Mouse (Mus musculus) C2C12 (cell line): ENCODE measurements around the gene Sh3gl1.

Source experiments
- CTCF ChIP-seq: IDR thresholded peaks from one replicate; pipeline ENCODE4 v1.5.1; 2011; ENCODE audit not compliant: control insufficient read depth, insufficient read depth, insufficient read length
- FOSL1 ChIP-seq: IDR thresholded peaks from one replicate; pipeline ENCODE4 v1.8.0; 2011; ENCODE audit warnings: mild to moderate bottlenecking, low read length; ENCODE audit not compliant: poor library complexity, insufficient read depth, severe bottlenecking

DNA sequence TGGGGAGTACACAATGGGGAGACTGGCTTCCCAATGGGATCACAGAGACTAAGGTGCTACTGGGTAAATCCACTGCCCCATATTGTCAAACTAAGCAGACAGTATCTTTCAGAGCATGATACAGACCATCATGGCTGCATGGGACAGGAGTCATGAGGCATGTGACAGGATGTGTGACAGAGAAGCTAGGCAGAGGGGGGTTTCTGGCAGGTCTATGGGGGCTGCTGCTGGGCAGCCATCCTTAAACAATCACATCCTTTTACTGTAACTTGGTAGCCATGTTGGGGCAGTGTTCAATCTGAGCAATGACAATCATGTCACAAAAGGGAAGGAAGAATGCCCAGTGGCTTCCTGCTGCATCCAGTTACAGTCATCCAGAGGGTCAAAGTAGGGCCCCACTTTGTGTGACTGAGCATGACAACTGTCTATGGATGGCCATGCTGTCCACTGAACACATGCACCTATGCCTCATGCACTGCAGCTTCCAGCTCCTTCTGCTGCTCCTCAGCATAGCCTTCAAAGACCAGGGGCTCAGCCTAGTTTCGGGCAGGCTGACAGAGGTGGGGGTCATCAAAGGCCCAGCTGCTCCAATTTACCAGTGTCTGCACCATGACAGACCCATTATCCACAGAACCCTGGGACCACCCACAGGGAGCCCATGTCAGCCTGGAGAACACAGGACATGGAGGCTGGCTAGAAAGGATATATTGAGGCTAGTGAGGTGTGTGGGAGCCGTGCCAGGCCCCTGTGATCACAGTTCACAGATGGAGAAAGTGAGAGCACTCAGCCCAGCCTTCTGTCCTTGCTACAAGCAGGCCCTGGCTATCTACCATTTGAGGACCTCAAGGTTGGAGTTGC lies 14.1 kb downstream of the Sh3gl1 start:
- TF ChIP-seq FOSL1: no peak
- no peak for TF ChIP-seq CTCF
